Mouse (Mus musculus) myocyte (in vitro differentiated cells): ENCODE measurements around the gene Olfr1204. TPM values are rescaled to one million over a fixed set of nuclear protein-coding genes. Genes with fewer than 3 reads are reported as not detected.

Experiments
- H3K27me3 ChIP-seq: one replicate; pipeline ENCODE4 v1.6.1; 2011; ENCODE audit not compliant: control insufficient read depth, insufficient read depth, insufficient read length
- H3K36me3 ChIP-seq: one replicate; pipeline ENCODE4 v1.6.1; 2011; ENCODE audit not compliant: control insufficient read depth, insufficient read depth
- H3K4me2 ChIP-seq: one replicate; pipeline ENCODE4 v1.6.1; 2011; ENCODE audit warnings: low read depth, control low read depth
- H3K4me3 ChIP-seq: one replicate; pipeline ENCODE4 v1.5.1; 2011; ENCODE audit warnings: mild to moderate bottlenecking, control low read depth, moderate library complexity
- H3K79me2 ChIP-seq: one replicate; pipeline ENCODE4 v1.6.1; 2011; ENCODE audit not compliant: control insufficient read depth, insufficient read depth
- H3ac ChIP-seq: one replicate; pipeline ENCODE4 v1.6.1; 2011; ENCODE audit not compliant: control insufficient read depth, insufficient read length
- CEBPB ChIP-seq: IDR thresholded peaks from 2 replicates; pipeline ENCODE4 v1.6.1; 2011; ENCODE audit warnings: mild to moderate bottlenecking, moderate library complexity; ENCODE audit not compliant: poor library complexity, insufficient read depth, severe bottlenecking
- E2F4 ChIP-seq: IDR thresholded peaks from one replicate; pipeline ENCODE4 v1.6.1; 2011; ENCODE audit warnings: mild to moderate bottlenecking, control low read depth, moderate library complexity; ENCODE audit not compliant: insufficient read depth
- MAX ChIP-seq: IDR thresholded peaks from one replicate; pipeline ENCODE4 v1.6.1; 2011; ENCODE audit warnings: low read depth, mild to moderate bottlenecking, control low read depth
- MYOD1 ChIP-seq, 3 experiments: IDR thresholded peaks; one replicate each; pipeline ENCODE4 v1.6.1; 2011; ENCODE audit warnings: control low read depth in 2 of 3, low read depth in 2 of 3, mild to moderate bottlenecking in 2 of 3, moderate library complexity in 1 of 3; ENCODE audit not compliant: insufficient read length in 2 of 3, control insufficient read depth in 1 of 3
- MYOG ChIP-seq, 3 experiments: IDR thresholded peaks; one replicate each; pipeline ENCODE4 v1.6.1; 2011; ENCODE audit warnings: control low read depth in 2 of 3, low read depth in 2 of 3, mild to moderate bottlenecking in 2 of 3; ENCODE audit not compliant: insufficient read length in 2 of 3, control insufficient read depth in 1 of 3, insufficient read depth in 1 of 3
- POLR2A ChIP-seq: IDR thresholded peaks from one replicate; pipeline ENCODE4 v1.6.1; 2011; ENCODE audit warnings: low read depth, mild to moderate bottlenecking, control low read depth, moderate library complexity; ENCODE audit not compliant: insufficient read length
- POLR2AphosphoS2 ChIP-seq: IDR thresholded peaks from one replicate; pipeline ENCODE4 v1.6.1; 2011; ENCODE audit warnings: low read depth, control low read depth; ENCODE audit not compliant: insufficient read length
- REST ChIP-seq: IDR thresholded peaks from one replicate; pipeline ENCODE4 v1.6.1; 2011; ENCODE audit warnings: mild to moderate bottlenecking, control low read depth, moderate library complexity; ENCODE audit not compliant: insufficient read depth, insufficient read length
- SRF ChIP-seq: IDR thresholded peaks from one replicate; pipeline ENCODE4 v1.6.1; 2011; ENCODE audit warnings: low read depth; ENCODE audit not compliant: control insufficient read depth, insufficient read length
- TCF12 ChIP-seq: IDR thresholded peaks from one replicate; pipeline ENCODE4 v1.6.1; 2011; ENCODE audit warnings: mild to moderate bottlenecking, control low read depth; ENCODE audit not compliant: poor library complexity, insufficient read depth, severe bottlenecking
- TCF3 ChIP-seq: IDR thresholded peaks from one replicate; pipeline ENCODE4 v1.6.1; 2011; ENCODE audit warnings: low read depth, control low read depth; ENCODE audit not compliant: insufficient read length
- USF1 ChIP-seq: IDR thresholded peaks from one replicate; pipeline ENCODE4 v1.6.1; 2011; ENCODE audit warnings: low read depth, mild to moderate bottlenecking, control low read depth, moderate library complexity
- polyA plus RNA-seq: library from polyadenylated mRNA; unstranded; fragments of >200 nt; fragmentation: generic; extraction: Trizol; gene quantifications from one replicate; pipeline ENCODE4 v1.2.1, GENCODE M21; 2012; ENCODE audit warnings: missing spikeins

Gene Olfr1204
- not detected for polyA plus RNA-seq

DNA sequence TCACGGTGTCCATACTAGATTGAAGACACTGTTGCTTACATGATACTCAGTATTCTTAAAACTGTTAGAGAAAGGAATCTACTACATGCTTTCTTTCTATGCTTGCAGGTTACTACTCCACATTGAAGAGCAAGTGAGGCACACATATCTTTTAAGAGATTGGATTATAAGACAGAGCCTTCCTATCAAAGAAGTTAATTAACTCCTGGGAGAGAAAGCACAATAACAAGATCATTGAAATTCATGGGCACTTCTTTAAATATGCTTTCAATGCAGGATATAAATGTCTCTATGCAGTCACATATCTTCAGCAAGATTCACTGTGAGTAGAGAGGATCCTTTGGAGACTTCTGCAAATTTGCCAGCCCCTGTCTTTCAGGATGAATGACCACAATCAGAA is at the start of gene Olfr1204:
Gene Olfr1204 (plus strand): TSS at position 301 of the 400 bp plus-strand sequence.
- Histone ChIP-seq H3K4me2 (no peak within 1 kb of the TSS), H3ac (no peak within 1 kb of the TSS), H3K79me2 (no peaks in the 10 kb centered on the region), H3K36me3 (no peaks in the 10 kb centered on the region), H3K4me3 (no peak within 1 kb of the TSS), H3K27me3 (no peaks in the 10 kb centered on the region)
- TF ChIP-seq TCF12 (no peak), USF1 (no peak), POLR2AphosphoS2 (no peak), TCF3 (no peak), MAX (no peak), CEBPB (no peak), SRF (no peak), REST (no peak), MYOG (IDR thresholded peaks at IDR 0.05; ENCODE audit: control insufficient read depth in 1 of 3, insufficient read depth in 1 of 3, insufficient read length in 2 of 3, low read depth in 2 of 3) (no peak), MYOD1 (IDR thresholded peaks at IDR 0.05; ENCODE audit: control insufficient read depth in 1 of 3, insufficient read length in 2 of 3, low read depth in 2 of 3) (no peak), E2F4 (no peak), POLR2A (no peak)

- Histone ChIP-seq H3K36me3 (no peaks in the 10 kb centered on the region), H3K79me2 (no peaks in the 10 kb centered on the region), H3ac (no peak within 1 kb of the TSS), H3K4me3 (no peak within 1 kb of the TSS), H3K4me2 (no peak within 1 kb of the TSS), H3K27me3 (no peaks in the 10 kb centered on the region)
- TF ChIP-seq MYOD1 (IDR thresholded peaks at IDR 0.05; ENCODE audit: control insufficient read depth in 1 of 3, insufficient read length in 2 of 3, low read depth in 2 of 3), result no peak
- no peak for TF ChIP-seq E2F4
- no peak for TF ChIP-seq REST
- no peak for TF ChIP-seq POLR2AphosphoS2
- TF ChIP-seq USF1, result no peak
- no peak for TF ChIP-seq MAX
- no peak for TF ChIP-seq CEBPB
Measured at GRCm38 (mm10) chr2:88814196-88814595, 34.9 kb upstream of the Olfr1204 start, which contains the start of gene Olfr1202. TSS of gene Olfr1202 (plus strand) at chr2:88814496.

DNA sequence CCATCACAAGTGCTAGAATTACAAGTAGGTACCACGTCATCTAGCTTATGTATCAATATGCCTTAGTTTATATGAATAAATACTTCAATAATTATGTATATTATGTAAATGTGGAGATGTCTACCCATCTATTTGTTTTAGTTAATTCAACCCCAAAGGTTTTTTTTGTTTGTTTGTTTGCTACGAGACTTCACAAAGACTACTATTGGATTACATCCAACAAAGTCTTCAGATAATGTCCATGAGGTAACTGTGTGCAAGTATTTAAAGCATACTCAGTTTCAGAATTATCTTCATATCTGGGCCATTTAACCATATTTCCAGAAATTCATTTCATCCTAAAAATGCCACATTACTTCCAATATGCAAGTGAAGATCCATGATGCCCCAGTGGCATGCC is 19.7 kb upstream of the Olfr1204 start, which contains the start of gene Olfr1205:
Gene Olfr1205 (plus strand): TSS at position 301 of the 400 bp plus-strand sequence.
- no peaks in the 10 kb centered on the region for H3K27me3 ChIP-seq
- no peaks in the 10 kb centered on the region for H3K36me3 ChIP-seq
- H3ac ChIP-seq, result no peak within 1 kb of the TSS
- no peak within 1 kb of the TSS for H3K4me3 ChIP-seq
- TF ChIP-seq USF1, result no peak
- TF ChIP-seq SRF, result no peak
- no peak for TF ChIP-seq POLR2AphosphoS2
- TF ChIP-seq MAX, result no peak
- TF ChIP-seq REST, result no peak
- TF ChIP-seq TCF3, result no peak
- no peak for TF ChIP-seq POLR2A
- no peak for TF ChIP-seq TCF12
- TF ChIP-seq MYOD1 (IDR thresholded peaks at IDR 0.05; ENCODE audit: control insufficient read depth in 1 of 3, insufficient read length in 2 of 3, low read depth in 2 of 3), result no peak
- no peak for TF ChIP-seq MYOG (IDR thresholded peaks at IDR 0.05; ENCODE audit: control insufficient read depth in 1 of 3, insufficient read depth in 1 of 3, insufficient read length in 2 of 3, low read depth in 2 of 3)
- no peak for TF ChIP-seq E2F4
- TF ChIP-seq CEBPB, result no peak
- H3K79me2 ChIP-seq, result no peaks in the 10 kb centered on the region
- no peak within 1 kb of the TSS for H3K4me2 ChIP-seq

GRCm38 (mm10) chr2:88838477-88838876 is 10.6 kb upstream of the Olfr1204 start:
- Histone ChIP-seq H3ac (no peak overlapping the region), H3K4me3 (no peak overlapping the region), H3K36me3 (no peaks in the 10 kb centered on the region), H3K79me2 (no peaks in the 10 kb centered on the region), H3K4me2 (no peak overlapping the region), H3K27me3 (no peaks in the 10 kb centered on the region)
- no peak for TF ChIP-seq POLR2AphosphoS2
- TF ChIP-seq MAX, result no peak
- no peak for TF ChIP-seq SRF
- TF ChIP-seq REST, result no peak
- TF ChIP-seq TCF12, result no peak
- no peak for TF ChIP-seq MYOG (IDR thresholded peaks at IDR 0.05; ENCODE audit: control insufficient read depth in 1 of 3, insufficient read depth in 1 of 3, insufficient read length in 2 of 3, low read depth in 2 of 3)
- TF ChIP-seq TCF3, result no peak
- no peak for TF ChIP-seq MYOD1 (IDR thresholded peaks at IDR 0.05; ENCODE audit: control insufficient read depth in 1 of 3, insufficient read length in 2 of 3, low read depth in 2 of 3)

DNA sequence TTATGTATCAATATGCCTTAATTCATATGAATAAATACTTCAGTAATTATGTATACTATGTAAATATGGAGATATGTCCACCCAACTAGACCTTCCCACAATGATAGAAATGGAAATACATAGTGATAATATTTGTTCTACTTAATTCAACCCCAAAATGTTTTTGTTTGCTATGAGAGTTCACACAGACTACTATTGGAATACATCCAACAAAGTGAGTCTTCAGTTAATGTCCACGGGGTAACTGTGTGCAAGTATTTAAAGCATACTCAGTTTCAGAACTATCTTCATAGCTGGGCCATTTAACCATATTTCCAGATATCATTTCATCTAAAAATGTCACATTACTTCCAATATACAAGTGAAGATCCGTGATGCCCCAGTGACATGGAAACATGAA is 13.8 kb downstream of the Olfr1204 start, which contains the start of gene Olfr1206:
Gene Olfr1206 (plus strand): TSS at position 301 of the 400 bp plus-strand sequence.
- H3K36me3 ChIP-seq, result no peaks in the 10 kb centered on the region
- H3K4me2 ChIP-seq, result no peak within 1 kb of the TSS
- no peaks in the 10 kb centered on the region for H3K79me2 ChIP-seq
- H3ac ChIP-seq, result no peak within 1 kb of the TSS
- no peak within 1 kb of the TSS for H3K4me3 ChIP-seq
- no peaks in the 10 kb centered on the region for H3K27me3 ChIP-seq
- no peak for TF ChIP-seq TCF3
- TF ChIP-seq TCF12, result no peak
- TF ChIP-seq REST, result no peak
- no peak for TF ChIP-seq POLR2AphosphoS2
- TF ChIP-seq MAX, result no peak
- no peak for TF ChIP-seq SRF
- no peak for TF ChIP-seq MYOG (IDR thresholded peaks at IDR 0.05; ENCODE audit: control insufficient read depth in 1 of 3, insufficient read depth in 1 of 3, insufficient read length in 2 of 3, low read depth in 2 of 3)
- no peak for TF ChIP-seq POLR2A
- TF ChIP-seq USF1, result no peak
- TF ChIP-seq E2F4, result no peak
- no peak for TF ChIP-seq CEBPB
- no peak for TF ChIP-seq MYOD1 (IDR thresholded peaks at IDR 0.05; ENCODE audit: control insufficient read depth in 1 of 3, insufficient read length in 2 of 3, low read depth in 2 of 3)
